Mouse (Mus musculus) myocyte (in vitro differentiated cells): Measurements from ENCODE around the gene Eif4e3.

Experiments used
- MAX ChIP-seq: IDR thresholded peaks from one replicate; pipeline ENCODE4 v1.6.1; 2011; ENCODE audit warnings: low read depth, mild to moderate bottlenecking, control low read depth
- MYOD1 ChIP-seq, 3 experiments: IDR thresholded peaks; one replicate each; pipeline ENCODE4 v1.6.1; 2011; ENCODE audit warnings: control low read depth in 2 of 3, low read depth in 2 of 3, mild to moderate bottlenecking in 2 of 3, moderate library complexity in 1 of 3; ENCODE audit not compliant: insufficient read length in 2 of 3, control insufficient read depth in 1 of 3
- POLR2A ChIP-seq: IDR thresholded peaks from one replicate; pipeline ENCODE4 v1.6.1; 2011; ENCODE audit warnings: low read depth, mild to moderate bottlenecking, control low read depth, moderate library complexity; ENCODE audit not compliant: insufficient read length
- POLR2AphosphoS2 ChIP-seq: IDR thresholded peaks from one replicate; pipeline ENCODE4 v1.6.1; 2011; ENCODE audit warnings: low read depth, control low read depth; ENCODE audit not compliant: insufficient read length
- TCF12 ChIP-seq: IDR thresholded peaks from one replicate; pipeline ENCODE4 v1.6.1; 2011; ENCODE audit warnings: mild to moderate bottlenecking, control low read depth; ENCODE audit not compliant: poor library complexity, insufficient read depth, severe bottlenecking
- TCF3 ChIP-seq: IDR thresholded peaks from one replicate; pipeline ENCODE4 v1.6.1; 2011; ENCODE audit warnings: low read depth, control low read depth; ENCODE audit not compliant: insufficient read length

DNA sequence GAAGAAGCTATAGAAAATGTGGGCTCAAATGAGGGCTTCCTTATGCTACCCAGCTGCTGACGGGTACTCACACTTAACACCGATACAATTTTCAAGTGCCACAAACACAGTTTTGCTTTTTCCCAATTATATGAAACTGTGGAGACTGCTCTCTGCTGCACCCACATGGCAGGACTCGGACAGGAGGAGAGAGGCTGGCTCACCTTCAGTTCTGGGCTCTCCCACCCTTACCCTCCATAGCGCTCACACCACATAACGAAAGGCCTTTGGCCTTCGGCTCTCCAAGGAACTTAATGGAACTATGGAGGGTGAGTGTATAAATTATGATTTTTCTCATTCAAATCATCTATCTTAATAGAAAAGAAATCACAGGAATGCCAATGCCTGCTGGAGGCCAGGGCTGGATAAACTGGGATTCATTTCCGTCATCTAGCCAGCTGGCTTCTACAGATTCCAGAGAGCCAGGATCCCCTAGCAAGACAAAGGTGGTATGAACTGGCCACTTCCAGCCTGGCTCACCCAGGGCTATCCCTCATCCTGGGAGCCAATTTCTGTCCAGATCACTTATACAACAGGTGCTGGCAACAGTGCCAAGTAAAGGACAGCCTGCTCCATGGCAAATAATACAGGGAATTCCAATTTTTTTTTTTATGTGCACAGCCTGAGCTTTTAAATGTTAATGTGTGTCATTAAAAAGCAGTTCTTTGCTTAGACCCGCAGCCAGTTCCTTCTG is 36.7 kb downstream of the Eif4e3 start:
- TF ChIP-seq MYOD1 (IDR thresholded peaks at IDR 0.05; ENCODE audit: control insufficient read depth in 1 of 3, insufficient read length in 2 of 3, low read depth in 2 of 3) (no peak), MAX (no peak), POLR2A (no peak), TCF3 (no peak), POLR2AphosphoS2 (no peak), TCF12 (no peak)
